Mouse (Mus musculus) CD8-positive naive resting alpha-beta T cell, adult 2 months (primary cell): Measurements from ENCODE around the gene Gm48552.

Experiments
- DNase-seq, 2 experiments: peaks; one replicate each; pipeline ENCODE4 v3.0.0; 2022; ENCODE audit warnings: low read depth in 2 of 2, low spot score in 2 of 2

Gene Gm48552

DNA sequence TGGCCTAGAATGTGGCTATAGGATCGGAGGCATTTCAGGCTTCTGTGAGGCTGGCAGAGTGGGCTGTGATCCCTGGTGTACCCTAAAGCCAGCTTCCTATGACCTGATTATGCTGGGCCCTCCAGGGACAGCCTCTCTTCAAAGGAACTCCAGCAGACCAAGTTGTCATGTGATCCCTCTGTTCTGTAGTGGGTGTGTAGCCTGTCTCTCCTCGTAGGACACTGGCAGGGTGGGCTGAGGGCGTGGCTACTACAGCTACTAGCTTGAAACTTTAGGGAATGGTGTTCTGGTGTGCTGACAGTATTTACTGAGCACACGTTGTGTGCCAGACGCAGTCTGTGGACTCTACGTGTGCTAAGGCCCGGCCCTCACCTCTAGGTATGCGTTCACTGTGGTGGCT is 28.1 kb upstream of the Gm48552 start:
- DNase-seq, result no peak

DNA sequence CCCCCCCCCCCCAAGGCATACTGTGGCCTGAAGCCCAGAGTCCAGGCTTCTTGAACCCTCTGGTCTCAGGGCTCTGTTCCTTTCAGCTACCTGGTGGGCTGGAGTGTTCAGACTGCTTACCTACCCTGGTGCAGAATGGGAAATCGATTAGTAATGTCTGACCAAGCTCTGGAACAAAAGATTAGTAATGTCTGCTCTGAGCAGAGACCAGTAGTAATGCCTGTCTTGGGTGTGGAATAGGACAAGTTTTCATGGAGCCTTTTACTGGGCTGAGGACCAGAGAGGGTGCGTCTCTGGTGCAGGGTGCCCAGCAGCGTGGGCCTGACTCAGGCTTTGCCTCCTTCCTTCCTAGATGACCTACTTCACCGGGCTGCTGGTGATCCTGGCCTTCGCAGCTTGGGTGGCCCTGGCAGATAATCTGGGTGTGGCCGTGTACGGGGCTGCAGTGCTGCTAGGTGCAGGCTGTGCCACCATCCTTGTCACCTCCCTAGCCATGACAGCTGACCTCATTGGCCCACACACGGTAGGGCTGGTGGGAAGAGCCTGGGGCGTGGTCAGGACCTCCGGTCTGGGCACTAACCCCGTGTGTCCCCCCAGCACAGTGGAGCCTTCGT is 26.4 kb upstream of the Gm48552 start:
- DNase-seq, result no peak

DNA sequence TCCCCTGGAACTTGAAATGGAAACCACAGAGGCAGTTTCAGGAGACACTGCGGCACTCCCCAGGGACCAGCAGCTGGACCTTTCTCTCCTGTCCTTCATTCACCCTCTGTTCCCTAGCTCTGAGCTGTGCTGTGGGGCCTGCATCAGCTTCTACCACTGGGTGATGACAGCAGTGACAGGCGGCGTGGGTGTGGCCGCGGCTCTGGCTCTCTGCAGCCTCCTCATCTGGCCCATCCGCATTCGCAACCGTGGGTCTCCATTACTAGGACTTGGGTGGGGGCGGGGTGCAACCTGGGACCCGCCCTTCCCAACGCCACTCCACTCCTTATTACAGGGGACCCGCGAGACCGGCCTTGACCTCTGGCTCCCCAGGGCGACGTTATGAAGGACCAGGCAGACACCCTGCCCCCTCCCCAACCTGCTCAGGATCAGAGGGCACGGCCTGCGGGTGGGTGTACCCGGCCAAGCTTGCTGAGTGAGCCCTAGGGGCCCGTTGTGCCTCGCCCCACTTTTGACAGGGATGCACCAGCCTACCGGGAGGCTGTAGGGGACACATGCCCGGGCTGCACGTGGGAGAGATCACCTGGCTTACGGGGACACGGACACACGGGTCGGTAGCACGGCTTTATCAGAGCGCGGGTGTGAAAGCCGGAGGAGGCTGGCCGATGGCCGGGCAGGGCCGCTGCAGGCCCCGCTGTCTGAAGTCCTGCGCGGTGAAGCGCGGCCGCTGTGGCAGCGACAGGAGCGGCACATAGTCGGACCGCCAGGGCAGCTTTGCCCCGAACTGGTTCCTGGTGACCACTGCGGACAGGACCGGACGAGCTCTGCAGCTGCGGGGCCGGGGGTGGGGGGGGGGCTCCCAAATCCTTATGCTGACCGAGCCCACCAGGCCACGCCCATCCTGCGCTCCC is 25.1 kb upstream of the Gm48552 start:
- DNase-seq, result no peak

DNA sequence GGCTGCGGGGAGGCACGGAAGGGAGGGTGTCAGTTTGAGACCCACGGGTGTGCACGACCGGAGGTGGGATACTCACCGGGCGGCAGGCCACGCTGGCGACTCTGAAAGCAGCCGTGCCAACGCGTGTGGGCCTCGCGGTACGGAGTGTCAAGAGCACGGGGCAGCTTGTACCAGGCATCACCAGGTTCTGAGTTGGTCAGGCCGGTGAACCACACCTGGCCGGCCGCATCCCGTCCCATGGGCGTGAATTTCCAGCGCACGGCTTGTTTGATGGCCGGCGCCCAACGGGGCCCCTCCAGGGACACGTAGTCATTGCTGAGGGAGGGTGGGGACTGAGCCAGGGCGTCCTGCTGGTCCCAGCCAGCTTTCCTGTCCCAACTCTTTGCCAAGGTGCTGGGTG is 24.1 kb upstream of the Gm48552 start:
- DNase-seq, result no peak

DNA sequence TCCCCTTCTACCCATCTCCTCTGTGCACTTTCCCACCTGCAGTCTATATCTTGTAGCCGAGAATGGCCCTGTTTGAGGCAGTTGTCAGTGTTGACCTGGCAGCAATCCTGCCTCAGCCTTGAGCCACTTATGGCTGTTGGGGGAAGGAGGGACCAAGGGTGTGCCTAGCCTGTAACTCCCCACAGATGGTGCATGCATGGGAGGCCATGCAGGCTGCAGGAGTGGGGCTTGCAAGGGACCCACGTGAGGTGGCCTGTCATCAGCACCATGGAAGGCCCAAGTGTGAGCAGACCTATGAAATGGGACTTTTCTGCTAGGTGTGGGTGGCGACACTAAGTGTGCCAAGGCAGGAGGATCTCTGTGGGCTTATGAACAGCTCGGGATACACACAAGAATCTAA is 23.7 kb upstream of the Gm48552 start:
- no peak for DNase-seq

DNA sequence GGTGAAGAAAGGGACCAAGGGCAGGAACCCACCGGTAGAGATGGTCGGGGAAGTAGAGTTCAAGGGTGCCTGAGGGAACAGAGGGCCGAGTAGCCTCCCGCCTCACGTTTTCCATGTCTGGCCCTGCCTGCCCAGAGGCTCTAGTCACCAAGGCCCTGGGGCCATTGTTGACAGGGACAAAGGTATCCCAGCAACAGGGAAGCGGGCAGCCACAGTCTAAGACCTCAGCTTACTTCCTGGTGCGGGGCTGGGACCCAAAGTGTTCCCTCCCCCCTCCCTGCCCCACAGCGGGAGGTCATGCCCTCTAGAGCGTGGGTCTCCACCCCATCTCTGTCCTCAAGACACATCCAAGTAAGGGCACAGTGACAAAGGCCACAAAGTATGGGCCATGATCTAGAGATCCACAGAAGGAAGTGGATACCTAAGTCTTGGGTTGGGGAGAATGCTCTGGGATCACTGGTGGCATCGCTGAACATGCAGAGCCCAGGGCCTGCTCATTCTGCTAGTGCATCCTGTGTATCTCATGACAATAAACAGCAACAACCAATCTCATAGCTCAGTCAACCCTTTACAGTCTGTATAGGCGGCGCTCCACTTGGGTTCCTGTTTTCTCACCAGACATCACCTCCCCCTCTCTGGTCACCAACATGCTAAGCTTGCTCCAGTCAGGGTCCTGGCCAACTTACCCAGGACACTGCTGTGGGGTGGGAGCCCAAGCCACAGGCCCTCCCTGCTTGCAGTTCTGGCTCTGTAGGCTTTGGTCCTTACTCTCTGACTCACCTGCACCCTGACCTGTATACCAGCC is 22.9 kb upstream of the Gm48552 start, which contains the start of gene 4930404N11Rik:
4930404N11Rik (minus strand) TSS at position 145 of the 805 bp plus-strand sequence.
- DNase-seq, result no peak

DNA sequence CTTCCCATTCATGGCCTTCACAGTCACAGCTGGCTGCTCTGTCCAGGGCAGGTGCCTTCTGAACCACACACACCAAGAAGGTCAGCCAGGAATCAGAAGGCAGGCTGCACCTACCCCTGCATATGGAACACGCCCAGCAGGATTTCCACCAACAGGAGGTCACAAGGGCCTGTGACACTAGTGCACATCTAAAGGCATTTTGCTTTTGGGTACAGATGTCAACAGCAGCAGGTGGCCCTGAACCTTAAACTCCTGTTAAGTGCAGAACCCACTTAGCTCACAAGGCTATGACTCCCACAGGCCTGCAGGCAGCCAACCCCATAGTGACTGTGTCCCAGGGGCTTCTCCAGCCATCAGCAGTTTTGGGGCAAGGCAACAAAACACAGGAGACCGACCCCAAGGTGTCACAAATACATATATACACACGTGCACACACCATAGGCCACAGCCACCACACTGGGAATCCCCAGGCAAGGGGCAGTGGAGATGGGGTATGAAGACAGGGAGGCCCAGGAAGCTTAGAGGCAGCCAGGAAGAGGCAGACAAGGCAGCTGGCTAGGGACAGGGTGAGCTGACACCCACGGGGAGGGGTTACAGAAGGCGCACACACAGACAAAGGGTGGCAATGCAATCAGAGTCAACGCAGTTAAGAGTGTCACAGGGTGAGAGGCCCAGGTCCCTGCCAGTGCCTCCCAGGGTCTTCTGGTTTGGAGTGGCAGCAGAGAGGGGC is 22.2 kb upstream of the Gm48552 start:
- DNase-seq, result no peak

DNA sequence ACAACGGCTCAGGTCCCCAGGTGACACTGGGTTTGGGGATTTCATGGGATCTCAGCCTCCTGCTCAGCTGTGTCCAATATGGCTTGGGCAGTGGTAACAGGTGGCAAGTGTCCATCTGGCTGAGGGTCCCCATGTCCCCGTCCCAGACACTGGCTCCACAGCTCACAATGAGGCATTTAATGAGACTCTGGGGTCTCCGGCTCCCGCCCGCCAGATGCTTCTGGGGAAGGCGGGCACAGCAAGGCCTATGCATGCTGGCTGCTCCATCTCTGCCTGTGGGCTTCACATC is 21.7 kb upstream of the Gm48552 start:
- DNase-seq, result no peak

DNA sequence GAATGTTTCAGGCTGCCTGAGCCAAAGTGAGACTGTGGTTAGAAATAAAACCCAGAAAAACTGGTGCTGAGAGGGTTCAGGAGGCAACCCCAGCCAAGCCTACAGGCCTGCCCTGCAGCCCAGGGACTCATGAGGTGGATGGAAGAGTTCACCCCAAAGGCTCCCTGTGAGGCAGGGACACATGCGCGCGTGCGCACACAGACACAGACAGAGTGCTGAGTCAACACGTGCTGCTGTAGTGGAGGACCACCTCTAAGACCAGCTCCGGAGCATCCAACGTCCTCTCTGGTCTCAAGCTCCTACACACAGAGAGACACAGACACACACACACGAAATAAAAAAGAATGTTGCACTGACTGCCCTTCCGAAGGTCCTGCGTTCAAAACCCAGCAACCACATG is 13.5 kb upstream of the Gm48552 start:
- DNase-seq, result no peak

DNA sequence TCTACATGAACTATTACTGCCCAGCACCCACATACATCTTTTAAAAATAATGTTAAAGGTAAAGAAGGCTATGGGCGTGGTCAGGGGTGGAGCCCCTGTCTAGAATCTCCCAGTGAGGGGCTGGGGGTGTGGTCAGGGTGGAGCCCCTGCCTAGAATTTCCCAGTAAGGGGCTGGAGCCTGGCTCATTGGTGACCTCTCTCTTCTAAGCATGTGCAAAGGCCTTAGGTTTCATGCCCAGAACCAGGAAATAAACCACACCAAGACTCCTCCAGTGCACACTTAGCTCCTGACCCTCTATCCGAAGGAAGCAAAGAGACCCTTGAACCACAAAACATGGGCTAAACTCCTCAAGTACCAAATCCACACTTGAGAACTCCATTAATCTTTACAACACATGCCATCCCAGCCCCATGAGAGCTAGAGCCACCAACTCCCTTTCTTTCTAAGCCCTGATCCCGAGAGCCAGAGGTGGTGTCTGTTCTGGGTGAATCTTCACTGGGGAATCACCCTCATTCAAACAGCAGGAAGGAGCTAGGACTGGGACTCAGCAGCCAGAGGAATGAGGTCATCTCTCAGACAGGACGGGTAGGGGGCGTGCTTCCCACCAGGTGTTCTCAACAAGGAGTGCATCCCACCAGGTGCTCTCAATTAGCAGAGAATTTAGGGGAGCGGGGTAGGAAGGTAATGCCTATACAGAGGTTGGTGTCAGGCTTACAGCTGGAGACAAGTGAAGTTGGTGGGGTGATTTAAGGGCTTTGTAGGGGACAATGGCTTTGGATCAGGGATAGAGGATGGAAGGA is 12.0 kb upstream of the Gm48552 start:
- DNase-seq, result no peak

DNA sequence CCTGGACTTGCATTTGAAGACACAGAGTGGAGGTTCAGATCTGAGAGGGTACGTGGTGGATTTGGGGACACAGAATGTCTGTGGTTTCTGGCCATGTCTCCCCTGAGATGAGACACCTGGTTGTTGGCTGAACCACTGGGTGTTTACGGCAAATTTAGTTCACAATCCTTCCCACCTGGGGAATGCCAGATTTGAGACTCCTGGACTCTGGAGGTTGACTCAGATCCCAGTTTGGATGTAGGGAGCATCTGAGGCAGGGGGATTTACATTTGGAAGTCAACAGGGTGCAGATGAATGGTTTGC is 11.5 kb upstream of the Gm48552 start:
- no peak for DNase-seq

DNA sequence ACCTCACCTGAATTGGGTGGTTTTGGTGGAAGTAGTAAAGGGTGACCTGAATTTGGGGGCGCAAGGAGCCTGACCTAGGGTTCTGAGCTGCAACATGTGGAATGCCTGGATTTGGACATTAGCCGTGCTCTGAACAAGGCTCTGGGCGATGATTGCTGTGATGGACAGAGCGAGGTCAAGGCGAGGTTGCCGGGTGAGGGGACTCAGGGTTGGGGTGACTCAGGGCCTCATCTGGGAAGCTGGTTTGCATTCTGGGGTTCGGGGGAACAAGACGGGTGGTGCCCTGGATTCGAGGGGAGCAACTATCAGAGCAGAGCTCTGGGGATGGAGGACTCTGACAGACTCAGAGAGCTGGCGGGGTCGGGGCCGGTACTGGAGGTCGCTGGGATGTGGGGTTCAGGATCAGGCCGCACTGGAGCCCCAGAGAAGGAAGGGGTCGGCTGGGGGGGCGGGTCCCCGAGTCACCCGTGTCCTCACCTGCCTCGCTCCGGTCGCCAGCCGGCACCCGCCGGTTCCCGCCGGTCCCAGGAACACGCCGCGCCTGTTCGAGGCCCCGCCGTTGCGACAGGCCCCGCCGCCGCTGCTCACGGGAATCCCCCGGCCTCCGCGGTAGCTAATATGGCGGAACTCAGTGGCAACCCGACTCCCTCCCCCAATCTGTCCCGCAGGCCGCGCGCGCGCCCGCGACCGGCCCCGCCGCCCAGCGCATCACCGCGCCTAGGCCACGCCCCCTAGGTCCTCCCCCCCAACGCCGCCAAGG is 10.8 kb upstream of the Gm48552 start, which contains the start of gene Fzr1:
Fzr1 (minus strand) TSS at position 724 of the 760 bp plus-strand sequence.
- no peak for DNase-seq

DNA sequence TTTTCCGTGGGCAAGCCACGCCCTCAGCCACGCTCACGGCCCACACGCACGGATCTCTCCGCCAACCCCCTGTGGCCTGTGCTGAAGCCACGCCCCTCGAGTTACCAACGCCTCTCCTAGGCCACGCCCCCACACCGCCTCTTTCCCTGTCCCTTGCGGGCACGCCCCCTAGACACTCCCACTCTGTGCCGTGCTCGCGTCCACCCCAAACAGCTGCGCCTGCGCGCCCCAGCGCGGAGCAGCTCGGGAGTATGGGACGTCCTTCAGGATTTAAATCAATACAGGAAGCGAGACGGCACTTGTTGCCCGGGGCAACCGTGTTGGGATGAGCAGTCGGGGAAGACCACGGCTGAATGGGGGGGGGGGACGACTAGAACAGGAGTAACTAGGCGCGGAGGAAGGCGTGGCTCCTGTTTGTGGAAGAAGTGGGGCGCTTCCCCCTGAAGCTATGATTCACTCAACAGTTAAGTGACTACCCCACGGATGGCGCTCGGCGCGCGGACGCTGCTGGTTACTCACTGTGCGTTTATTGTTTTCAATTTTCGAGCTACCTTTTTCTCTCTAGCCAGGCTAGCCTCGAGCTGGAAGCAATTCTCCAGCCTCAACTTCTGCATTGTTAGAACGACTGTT is 10.1 kb upstream of the Gm48552 start:
- DNase-seq, result peak; percentile 100

DNA sequence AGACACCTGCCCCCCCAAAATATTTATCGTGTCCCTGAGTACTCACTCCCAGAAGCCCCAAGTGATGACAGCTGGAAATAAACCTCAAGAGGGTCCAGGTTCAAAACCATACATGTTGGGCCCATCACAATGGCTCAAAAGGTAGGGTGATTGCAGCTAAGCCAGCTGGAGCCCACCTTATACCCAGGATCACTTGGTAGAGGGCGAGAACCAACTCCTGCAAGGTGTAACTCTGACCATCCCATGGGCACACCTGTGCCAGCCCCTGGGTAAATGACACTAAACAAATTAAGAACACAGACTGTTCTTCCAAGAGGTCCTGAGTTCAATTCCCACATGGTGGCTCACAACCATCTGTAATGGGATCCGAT is 9.6 kb upstream of the Gm48552 start:
- DNase-seq, result no peak

DNA sequence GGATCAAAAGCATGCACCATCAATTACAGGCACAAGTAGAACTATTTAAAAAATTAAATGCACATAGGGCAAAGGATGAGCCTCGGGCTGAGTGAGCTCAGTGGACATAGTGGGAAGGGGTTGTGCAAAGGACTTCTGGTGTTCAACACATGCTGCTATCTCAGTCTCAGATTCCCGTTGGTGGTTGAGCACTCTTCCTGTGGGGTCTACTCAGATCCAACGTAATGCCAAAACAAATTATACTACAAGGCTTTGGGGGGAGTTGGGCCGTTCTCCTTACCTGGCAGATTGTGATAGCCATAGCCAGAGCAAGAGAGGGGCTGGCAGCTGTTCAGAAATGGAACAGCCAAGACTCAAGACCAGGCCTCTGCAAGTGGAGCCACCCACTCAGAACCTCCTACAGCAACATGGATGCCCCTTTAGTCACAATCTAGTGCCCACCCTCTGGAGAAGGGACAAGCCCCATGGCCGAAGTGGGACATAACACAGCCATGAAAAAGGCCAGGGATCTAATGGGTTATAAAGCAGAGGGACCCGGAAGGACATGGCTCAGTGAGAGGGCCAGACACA is 8.9 kb upstream of the Gm48552 start:
- no peak for DNase-seq

DNA sequence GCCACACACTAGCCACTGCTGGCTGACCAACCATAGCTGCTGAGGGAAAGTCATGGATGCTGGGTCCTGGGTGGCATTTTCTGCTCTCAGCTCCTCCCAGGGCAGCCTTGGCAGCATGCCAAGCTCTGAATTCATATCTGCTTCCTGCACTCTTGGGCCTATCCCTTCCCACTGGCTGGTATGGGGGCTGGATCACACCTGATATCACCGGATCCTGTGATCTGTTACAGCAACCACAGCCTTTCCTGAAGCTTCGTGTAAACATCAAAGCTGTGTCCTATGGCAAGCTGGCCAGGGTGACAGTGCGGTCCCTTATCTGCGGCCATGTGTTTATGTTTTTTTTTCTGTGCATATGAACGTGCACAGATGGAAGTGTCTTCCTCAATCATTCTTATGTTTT is 6.8 kb upstream of the Gm48552 start:
- no peak for DNase-seq

DNA sequence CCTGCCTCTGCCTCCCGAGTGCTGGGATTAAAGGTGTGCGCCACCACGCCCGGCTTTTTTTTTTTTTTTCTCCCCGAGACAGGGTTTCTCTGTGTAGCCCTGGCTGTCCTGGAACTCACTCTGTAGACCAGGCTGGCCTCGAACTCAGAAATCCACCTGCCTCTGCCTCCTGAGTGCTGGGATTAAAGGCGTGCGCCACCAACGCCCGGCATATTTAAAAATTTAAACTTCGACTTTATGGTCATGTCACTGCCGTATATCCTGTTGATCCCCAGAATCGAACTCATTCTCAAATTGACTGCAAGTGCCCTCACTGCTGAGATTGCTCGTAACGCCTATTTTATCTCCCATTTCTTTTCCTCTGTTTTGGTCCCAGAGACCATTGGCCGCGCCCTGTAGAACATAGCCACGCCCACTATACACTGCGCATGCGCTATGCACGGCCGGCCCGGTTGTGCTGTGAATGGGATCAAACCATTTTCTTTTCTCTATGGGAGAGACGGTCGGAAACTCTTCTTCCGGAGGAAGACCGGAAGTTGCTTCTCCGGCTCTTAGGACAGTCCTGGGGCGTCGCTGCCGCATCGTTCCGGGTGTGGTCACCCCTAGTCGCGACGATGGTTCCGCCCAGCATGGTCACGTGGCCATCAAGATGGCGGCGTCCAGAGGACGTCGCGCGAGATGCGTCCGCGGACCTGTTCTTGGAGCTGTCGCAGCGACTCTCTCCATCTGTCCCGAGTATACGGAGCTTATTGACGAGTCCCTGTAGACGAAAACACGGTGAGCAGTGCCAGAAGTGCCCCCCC is 4.8 kb upstream of the Gm48552 start, which contains the start of the genes Dohh and Gm48551:
Dohh (plus strand) TSS at position 627 of the 803 bp plus-strand sequence.
Gm48551 (plus strand) TSS at position 665 of the 803 bp plus-strand sequence.
- DNase-seq, result peak; percentile 92 to 97

DNA sequence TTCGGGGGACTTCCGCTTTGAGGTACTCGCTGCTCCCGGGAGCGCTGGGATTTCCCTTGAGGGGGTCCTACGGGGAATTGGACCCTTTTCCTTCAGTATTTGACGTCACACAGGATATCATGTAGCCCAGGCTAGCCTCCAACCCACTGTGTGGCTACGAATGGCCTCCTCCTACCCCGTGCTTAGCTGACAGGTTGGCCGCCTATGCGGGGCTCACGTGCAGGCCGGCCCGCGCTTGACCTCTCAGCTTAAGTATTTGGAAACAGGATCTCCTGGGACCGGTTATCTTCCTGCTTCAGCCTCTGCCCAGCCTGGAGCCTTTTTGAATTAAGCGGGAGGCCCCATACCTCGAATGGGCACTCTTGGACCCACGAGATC is 4.2 kb upstream of the Gm48552 start:
- no peak for DNase-seq
